Mouse (Mus musculus) cerebellum, adult 2 months (tissue): Measurements from ENCODE around the gene Fbxo48. TPM values are rescaled to one million over a fixed set of nuclear protein-coding genes. Genes with fewer than 3 reads are reported as not detected.

ENCODE experiments used
- DNase-seq, 2 experiments: peaks; one replicate each; pipeline ENCODE4 v3.0.0; 2021
- H3K27ac ChIP-seq: fragments of 200-500 bp; 2 replicates; pipeline ENCODE4 v1.5.1; 2012; ENCODE audit warnings: low read length, control low read depth, inconsistent platforms; ENCODE audit not compliant: insufficient read depth
- H3K27me3 ChIP-seq: fragments of 200-500 bp; 2 replicates; pipeline ENCODE4 v1.6.1; 2012; ENCODE audit warnings: inconsistent platforms, mild to moderate bottlenecking, low read length, moderate library complexity; ENCODE audit not compliant: control insufficient read depth, insufficient read depth
- H3K4me1 ChIP-seq: fragments of 200-500 bp; 2 replicates; pipeline ENCODE4 v1.6.1; 2011; ENCODE audit warnings: low read length; ENCODE audit not compliant: control insufficient read depth, insufficient read depth
- H3K4me3 ChIP-seq: fragments of 200-500 bp; replicated peaks from 2 replicates; pipeline ENCODE3; 2011; ENCODE audit warnings: mild to moderate bottlenecking, low read depth, low read length, control low read depth; ENCODE audit not compliant: insufficient read depth
- CTCF ChIP-seq: fragments of 200-500 bp; IDR thresholded peaks from 2 replicates; pipeline ENCODE4 v1.5.1; 2011; ENCODE audit warnings: low read depth, mild to moderate bottlenecking, control low read depth, low read length, moderate library complexity, borderline replicate concordance; ENCODE audit not compliant: insufficient read depth
- POLR2A ChIP-seq: fragments of 200-500 bp; IDR thresholded peaks from 2 replicates; pipeline ENCODE4 v1.6.1; 2011; ENCODE audit warnings: low read length, control low read depth, borderline replicate concordance; ENCODE audit not compliant: insufficient read depth
- WGBS: fragments of 180-500 bp; shearing (Covaris S2); methylation state at CpG from one replicate; pipeline ENCODE4 v1.1.7; 2018; 5-methylcytosine and 5-hydroxymethylcytosine counted together
- polyA plus RNA-seq: library from polyadenylated mRNA; depleted of rRNA; stranded (reverse); fragments of >200 nt; gene quantifications from 2 replicates; pipeline ENCODE4 v1.2.3, GENCODE M21; 2012; rRNA removed

The Fbxo48 gene
- polyA plus RNA-seq, 1 experiment, result 0.61 TPM

DNA sequence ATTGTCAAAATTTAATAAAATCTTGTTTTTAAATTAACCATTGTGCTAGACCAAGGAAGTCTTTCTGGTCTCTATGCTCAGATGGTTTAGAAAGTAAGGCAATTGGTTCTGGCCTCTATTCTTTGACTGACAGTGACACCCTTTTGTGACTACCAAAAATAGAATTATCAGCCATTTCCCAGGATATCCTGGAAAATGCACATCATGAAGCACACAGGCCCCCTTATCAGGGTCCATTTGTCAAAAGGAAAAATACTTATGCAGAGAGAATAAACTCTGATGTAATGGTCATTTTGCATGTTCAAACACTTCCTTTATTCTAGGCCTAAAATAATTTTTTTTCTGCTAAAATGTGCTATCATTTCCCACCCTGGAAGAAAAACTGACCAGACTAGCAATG is 46.3 kb downstream of the Fbxo48 start:
- no peak overlapping the region for H3K27ac ChIP-seq
- H3K27me3 ChIP-seq, result no peaks in the 10 kb centered on the region
- no peak overlapping the region for H3K4me3 ChIP-seq
- DNase-seq, result no peak
- no peaks in the 10 kb centered on the region for H3K4me1 ChIP-seq
- TF ChIP-seq CTCF (no peak), POLR2A (no peak)

DNA sequence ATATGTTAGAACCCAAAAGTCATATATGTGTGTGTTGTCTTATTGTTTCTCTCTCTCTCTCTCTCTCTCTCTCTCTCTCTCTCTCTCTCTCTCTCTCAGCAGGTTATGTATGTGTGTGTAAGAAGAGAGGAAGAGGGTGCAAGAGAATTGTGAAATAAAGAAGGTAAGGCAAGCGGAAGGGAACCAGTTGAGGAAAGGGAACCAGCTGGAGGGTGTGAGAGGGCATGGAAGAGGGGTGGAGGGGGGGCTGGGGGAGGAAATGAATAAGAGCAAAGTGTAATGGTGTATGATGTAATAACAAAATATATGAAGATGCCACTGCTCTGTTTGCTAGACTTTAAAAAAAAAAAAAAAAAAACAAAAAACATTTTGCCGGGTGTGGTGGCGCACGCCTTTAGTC is 48.2 kb downstream of the Fbxo48 start:
- no peak for DNase-seq
- H3K27ac ChIP-seq, result no peak overlapping the region
- TF ChIP-seq POLR2A (no peak), CTCF (no peak)
- no peaks in the 10 kb centered on the region for H3K27me3 ChIP-seq
- H3K4me1 ChIP-seq, result no peaks in the 10 kb centered on the region
- WGBS, result 96% methylated on average over 4 of the region's 4 CpGs
- H3K4me3 ChIP-seq, result no peak overlapping the region

- Histone ChIP-seq H3K27me3 (no peaks in the 10 kb centered on the region), H3K4me1 (no peaks in the 10 kb centered on the region), H3K4me3 (no peak overlapping the region), H3K27ac (no peak overlapping the region)
- no peak for DNase-seq
- TF ChIP-seq POLR2A (no peak), CTCF (no peak)
These were observed 48.8 kb downstream of the Fbxo48 start for GRCm38 (mm10) chr11:16999933-17000332.

DNA sequence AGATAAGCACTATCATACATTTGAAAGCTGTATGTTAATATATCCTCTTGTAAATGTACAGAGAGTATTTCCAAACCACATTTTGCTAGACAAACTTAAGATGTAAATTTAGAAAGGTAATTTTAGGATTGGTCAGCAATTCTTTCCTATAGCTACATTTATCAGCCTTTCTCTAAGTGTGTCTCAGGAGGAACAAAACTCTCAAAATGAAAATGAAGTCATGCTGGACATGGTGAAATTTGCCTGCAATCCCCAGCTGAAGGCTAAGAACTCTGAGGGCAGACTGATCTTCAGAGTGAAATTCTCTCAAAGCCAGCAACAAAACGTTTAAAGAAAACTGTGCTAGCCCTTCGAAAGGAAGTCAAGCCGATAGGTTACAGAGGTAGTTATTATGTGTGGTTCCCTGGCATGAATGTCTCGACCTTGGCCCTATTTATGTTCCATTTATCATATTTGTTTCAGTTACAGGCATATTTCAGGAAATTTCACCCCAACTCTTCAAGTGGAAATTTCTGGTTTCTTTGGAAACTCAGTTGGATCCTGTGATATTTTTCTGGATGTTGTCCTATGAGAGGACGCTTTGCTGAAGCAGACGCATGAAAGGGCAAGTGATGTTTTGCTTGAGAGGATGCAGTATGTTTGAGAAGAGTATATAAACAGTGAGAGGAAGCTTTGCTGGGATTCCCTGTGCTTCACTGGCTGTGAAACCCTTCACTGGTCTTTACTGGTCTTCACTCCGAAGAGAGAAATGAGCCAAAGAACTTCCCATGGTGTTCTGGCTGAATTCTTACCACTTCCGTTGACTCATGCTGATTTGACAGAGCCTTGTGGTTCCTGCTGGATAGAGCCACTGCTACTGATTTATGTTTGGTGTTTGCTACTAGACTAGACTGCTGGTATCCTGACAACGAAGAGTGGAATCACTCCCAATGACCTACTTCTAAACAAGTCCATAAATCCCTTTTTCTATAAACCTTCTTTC is 49.5 kb downstream of the Fbxo48 start:
- no peaks in the 10 kb centered on the region for H3K27me3 ChIP-seq
- H3K4me1 ChIP-seq, result no peaks in the 10 kb centered on the region
- H3K27ac ChIP-seq, result no peak overlapping the region
- no peak for TF ChIP-seq CTCF
- TF ChIP-seq POLR2A, result no peak
- DNase-seq, result peak in 1 of 2 experiments; percentile 21
- H3K4me3 ChIP-seq, result no peak overlapping the region
- 55% methylated on average over 9 of the region's 9 CpGs for WGBS

DNA sequence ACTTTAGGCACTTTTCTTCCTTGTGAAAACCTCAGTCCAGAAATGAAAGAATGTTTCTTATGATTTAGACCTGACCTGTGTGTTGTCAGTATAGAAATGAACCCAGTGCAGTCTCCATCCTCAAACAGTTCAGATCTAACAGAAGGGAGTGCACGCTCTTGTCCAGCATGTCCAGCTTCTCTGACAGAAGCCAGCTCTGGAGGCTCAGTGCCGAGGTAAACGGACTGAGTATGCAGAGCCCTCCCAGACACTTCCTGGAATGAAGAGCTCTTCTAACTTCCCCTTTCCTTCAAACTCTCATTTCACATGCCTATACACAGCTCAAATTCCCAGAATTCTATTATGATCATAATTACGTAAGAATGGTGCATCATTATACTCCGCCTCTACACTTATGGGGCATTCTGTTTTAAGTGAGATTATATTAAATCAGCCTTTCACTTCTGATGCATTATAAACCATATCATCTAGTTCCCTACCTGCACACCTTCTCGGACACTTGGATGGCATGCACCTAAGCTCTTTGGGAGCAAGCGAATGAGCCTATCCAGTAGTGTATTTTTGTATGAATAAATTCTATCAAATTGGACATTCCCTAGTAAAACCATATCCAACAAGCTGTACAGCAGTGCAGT is 51.7 kb downstream of the Fbxo48 start:
- 89% methylated on average over 7 of the region's 7 CpGs for WGBS
- H3K4me1 ChIP-seq, result no peaks in the 10 kb centered on the region
- TF ChIP-seq CTCF (no peak), POLR2A (no peak)
- no peaks in the 10 kb centered on the region for H3K27me3 ChIP-seq
- DNase-seq, result no peak
- H3K27ac ChIP-seq, result no peak overlapping the region
- H3K4me3 ChIP-seq, result no peak overlapping the region

DNA sequence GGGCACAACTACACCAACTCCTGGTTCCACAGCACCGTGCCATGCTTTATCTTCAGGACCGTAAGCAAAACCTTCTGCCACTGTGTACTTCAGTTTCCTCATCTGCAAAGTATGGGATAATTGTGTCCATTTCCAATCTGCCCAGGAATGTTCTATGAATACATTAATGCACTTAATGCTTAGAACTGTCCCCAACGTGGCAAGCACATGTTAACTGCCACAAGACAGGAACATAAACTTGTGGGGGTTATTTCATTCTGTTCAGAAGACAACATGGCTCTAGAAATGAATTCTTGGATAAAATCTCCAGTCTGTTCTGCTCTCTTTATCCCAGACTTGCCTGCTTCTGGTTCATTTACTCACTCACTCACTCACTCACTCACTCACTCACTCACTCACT is 52.6 kb downstream of the Fbxo48 start:
- Histone ChIP-seq H3K4me3 (no peak overlapping the region), H3K27ac (no peak overlapping the region), H3K4me1 (no peaks in the 10 kb centered on the region), H3K27me3 (no peaks in the 10 kb centered on the region)
- WGBS, result 87% methylated on average over 3 of the region's 3 CpGs
- TF ChIP-seq CTCF, result no peak
- TF ChIP-seq POLR2A, result no peak
- no peak for DNase-seq

Other genes with a start within 250 kb of the Fbxo48 start
- 3.9 and 4.8 TPM in 2 replicates for gene Egfr, start 199.2 kb upstream of the Fbxo48 start, polyA plus RNA-seq
- gene Cnrip1, start 100.2 kb downstream of the Fbxo48 start, polyA plus RNA-seq, result 83.5 and 87.6 TPM in 2 replicates
- 5.2 and 5.7 TPM in 2 replicates for gene Plek, start 101.0 kb downstream of the Fbxo48 start, polyA plus RNA-seq
- 236 and 240 TPM in 2 replicates for gene Ppp3r1, start 207.9 kb downstream of the Fbxo48 start, polyA plus RNA-seq
- 8.5 and 9.8 TPM in 2 replicates for gene Wdr92, start 230.7 kb downstream of the Fbxo48 start, polyA plus RNA-seq